Mouse (Mus musculus): ENCODE results near the gene Ranbp9. TPM values are rescaled to one million over a fixed set of nuclear protein-coding genes. Genes with fewer than 3 reads are reported as not detected.
"Not testable (repeated sequence)": the region's sequence is repeated elsewhere in the genome, so short reads cannot be mapped to it uniquely, and the experiment has no call there.

Gene Ranbp9
- total RNA-seq, 2 experiments from 2014 or later = 46.3 to 54.3 TPM

- no peak for DNase-seq (ENCODE audit: low spot score in 2 of 2)
These were observed 16.7 kb upstream of the Ranbp9 start for GRCm38 (mm10) chr13:43497769-43498168.

DNA sequence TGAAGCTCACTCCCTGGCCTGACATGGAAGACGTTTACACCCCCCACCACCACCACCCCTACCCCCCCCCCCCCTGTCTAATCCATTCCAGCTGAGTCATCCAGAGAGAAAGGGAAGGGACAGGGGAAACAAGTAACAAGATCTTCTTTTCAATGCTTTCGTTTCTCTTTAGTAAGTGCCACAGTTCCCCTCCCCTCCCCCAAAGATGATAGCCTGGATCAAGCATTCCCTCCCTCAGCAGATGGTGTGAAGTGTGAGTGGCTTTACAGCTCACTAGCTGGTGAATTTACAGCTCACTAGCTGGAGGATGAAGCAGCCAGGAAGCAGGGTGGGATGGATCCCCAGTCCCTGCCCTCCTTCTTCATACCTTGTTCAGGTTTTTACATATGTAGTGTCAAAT is 15.6 kb upstream of the Ranbp9 start:
- DNase-seq (ENCODE audit: low spot score in 2 of 2) = no peak

DNA sequence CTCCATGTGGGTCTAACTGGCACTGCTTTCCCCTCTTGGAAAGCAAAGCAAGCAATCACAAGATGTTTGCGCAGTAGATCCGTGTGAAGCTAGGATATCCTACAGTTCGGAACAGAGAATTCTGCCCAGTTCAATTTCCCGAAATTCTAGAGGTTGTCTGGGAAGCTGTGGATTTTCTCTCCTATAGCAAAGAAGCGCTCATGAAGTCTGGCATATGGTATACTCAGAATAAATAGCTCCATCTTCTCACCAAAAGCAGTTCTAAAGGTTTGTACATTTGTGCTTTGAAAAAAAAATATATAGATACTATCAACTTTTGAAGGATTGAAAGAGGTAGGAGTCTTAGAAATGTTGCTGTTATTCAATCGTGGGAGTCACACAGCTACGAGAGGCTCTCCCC is 14.6 kb upstream of the Ranbp9 start:
- no peak for DNase-seq (ENCODE audit: low spot score in 2 of 2)

DNA sequence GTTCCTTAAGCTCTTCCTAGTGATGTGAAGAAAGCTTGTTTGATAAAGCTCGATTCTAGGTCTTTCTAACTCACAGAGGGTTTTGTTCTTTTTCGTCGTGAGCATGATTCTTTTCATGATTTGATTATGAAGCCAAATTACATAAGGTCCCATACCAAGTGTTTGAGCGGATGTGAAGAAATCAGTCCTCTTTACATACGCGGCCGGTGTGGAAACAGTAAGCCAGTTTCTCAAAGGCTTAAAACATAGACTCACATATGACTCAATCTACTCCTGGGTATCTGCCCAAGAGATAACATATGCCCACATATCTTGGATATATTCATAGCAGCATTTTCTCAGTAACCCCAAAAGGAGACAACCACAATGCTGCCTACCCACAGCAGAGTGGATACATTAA is 12.6 kb upstream of the Ranbp9 start:
- DNase-seq (ENCODE audit: low spot score in 2 of 2) = no peak

DNA sequence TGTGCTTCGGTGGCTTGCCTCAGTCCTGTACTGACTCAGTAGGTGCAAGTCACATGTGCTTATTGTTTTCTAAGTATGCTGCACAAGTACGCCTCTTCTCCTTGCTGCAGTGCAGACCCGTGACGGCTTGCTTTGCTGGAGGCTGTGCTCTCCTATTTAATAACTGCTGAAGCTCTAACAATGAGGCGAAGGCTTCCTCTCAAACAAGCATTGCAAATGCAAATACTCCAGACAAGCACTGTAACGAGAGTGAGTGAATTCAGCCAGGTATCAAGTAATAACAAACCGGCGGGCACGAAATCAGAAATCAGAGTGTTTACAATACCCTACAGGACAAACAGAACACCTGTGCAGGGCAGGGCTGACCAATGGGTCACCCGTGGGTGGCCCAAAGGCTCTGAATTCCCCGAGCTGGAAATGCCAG is 12.0 kb upstream of the Ranbp9 start:
- DNase-seq (ENCODE audit: low spot score in 2 of 2) = no peak

DNA sequence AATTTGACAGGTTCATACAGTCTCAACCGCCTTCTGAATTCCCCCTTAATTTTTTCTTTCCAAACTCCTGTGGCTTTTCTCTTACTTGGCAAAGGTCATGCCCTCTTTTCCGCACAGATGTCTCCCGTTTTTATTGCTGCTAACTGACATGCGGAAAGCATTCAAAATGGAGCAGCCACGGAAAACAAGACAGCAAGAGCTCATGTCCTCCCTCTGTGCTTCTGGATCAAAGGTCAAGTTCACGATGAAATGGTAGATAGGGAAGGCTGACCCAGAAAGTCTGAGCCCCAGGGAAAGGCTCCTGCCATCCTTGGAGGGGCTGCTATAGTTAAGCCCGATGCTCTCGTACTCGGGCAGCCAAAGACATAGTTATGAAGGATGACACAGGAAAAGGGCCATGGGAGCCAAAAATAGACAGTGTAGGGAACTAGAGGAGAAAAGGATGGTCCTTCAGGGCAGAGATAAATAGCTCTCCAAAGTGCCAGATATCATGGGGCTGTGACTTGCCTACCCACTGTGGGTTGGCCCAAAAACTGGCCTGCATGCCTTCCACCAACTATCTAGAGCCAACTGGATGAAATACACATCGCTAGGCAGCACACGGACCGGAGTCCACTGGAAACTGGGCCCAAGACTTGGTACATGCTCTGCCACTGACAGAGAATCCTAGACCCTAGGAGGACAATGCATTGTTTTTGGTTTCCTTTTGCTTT is 5.6 kb upstream of the Ranbp9 start:
- DNase-seq (ENCODE audit: low spot score in 2 of 2) = no peak

- no peak for DNase-seq (ENCODE audit: low spot score in 2 of 2)
These were observed 4.3 kb upstream of the Ranbp9 start for GRCm38 (mm10) chr13:43485278-43485976.

DNA sequence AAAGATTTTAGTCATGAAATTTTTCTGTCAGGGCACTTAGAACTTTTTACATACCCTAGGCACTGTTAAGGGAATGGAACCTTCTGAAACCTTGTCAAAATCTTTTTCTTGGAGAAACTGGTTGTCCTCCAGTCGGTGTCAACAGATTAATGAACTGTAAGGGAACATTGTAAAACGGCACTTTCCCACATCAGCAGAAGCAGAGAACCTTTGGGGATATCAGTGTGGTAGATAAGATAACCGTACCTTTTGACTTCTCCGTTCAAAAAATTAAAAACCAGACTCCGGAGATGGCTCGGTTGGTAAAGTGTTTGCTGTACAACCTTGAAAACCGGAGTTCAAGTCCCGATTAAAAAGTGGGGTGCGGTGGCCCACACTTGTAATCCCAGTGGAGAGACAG is 1.7 kb upstream of the Ranbp9 start:
- no peak for DNase-seq (ENCODE audit: low spot score in 2 of 2)

- no peak for DNase-seq (ENCODE audit: low spot score in 2 of 2)
These were observed 770 bp upstream of the Ranbp9 start for GRCm38 (mm10) chr13:43481859-43482245.

- DNase-seq (ENCODE audit: low spot score in 2 of 2) = no peak
These were observed 506 bp downstream of the Ranbp9 start for GRCm38 (mm10) chr13:43480595-43480956.

DNA sequence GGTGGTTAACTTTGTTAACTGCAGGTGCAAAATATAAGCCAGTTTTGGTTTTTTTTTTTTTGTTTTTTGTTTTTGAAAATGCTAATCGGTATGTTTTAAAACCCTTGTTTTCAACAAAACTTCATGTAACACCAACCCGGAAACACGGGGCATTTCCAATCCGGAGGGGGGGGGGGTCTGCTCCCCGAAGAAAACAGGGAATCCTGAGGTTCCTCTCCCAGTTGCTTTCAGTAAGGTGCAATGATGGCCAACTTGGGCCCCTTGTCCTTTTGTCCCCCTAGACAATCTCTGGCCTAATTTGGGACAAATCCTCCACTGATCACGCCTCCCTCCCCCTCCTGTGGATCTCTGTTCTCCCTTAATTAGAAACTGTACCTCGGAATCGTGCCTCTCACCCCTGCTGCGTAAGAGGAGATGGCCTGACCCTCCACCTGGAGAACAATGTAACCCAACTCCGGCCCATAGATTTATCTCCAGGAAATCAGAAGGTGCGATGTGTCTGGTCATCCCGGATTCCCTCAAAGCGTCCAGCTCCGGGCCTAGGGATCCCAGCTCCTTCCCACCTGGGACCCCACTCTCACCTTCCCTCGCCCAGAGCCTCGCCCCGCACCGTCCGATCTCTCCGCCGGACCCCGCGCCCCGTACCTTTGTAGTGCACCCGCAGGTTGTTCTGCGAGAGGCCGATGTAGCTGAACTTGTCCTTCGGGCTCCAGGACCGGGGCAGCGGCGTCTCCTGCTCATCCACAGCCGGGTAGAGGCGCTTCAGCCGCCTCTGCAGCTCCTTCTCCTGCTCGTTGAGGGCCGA is 1.1 kb downstream of the Ranbp9 start:
- DNase-seq (ENCODE audit: low spot score in 2 of 2) = peak; percentile 31 to 47

DNA sequence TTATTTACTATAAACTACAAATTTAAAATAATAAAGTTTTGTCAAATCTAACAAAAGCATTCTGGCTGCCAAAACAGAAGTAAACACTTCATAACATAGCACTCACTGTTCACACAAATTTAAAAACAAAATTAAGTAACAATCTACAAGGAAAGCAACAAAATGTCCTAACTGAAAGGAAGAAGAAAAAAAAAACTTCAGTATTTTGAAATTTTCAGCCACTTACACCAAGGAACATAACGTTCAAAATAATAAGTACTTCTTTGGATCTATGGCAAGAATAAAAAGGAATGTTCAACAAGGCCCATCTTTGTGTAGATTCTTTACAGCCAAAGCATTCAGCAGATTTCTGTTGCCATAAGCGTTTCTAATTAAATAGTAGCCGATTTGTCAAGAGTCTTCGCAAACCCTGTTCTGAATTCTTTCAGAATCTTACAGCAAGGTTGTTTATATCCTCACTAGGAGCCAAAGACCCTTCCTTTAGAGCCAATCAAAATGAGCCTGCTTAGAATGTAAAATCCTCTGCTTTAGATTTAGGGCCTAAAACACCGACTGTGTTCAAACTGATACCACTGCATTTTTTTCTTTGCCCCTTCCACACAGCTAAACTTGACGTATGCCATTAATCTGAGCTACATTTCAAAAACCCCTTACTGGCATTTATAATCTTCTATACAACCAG is 1.9 kb downstream of the Ranbp9 start:
- DNase-seq (ENCODE audit: low spot score in 2 of 2) = no peak

DNA sequence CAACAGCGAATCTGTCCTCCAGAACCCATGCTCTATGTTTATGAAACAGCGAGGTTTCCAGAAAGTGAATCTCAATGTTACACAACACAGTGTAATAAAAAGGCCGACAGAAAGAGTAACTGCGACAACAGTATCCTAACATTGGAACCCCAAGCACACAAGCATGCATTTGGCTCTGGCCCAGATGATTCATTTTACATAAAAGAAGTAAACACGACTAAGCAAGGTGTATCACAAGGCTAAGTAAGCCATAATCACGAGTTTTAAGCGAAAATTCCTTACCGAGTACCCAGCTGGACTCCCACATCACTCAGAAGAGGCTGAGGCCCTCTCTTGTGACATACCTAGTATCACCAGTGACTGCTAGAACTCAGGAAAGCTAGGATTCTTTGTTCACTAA is 2.5 kb downstream of the Ranbp9 start:
- no peak for DNase-seq (ENCODE audit: low spot score in 2 of 2)

DNA sequence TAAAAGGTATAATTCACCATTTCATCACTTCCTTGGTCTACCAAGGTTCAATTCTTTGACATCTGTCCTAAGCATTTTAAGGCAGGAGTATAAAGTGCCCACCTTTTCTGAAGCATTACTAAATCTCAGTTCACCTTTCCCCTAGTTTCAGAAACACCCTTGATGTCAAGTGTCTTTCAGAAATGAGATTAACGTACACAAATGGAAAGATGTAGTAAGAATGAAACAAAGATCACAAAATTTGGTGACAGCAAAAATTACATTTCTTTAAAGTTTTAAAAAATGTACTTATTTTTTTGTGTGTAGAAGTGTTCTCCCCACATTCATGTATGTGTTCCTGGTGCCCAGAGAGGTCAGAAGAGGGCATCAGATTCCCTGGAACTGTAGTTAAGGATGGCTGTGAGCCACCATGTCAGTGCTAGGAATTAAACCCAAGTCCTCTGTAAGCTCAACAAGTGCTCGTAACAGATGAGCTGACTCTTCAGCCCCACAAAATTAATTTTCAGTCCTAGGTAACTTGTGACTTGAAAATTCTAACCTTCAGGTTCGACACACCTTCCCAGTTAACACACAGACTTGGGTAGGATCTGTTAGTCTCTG is 3.9 kb downstream of the Ranbp9 start:
- DNase-seq (ENCODE audit: low spot score in 2 of 2) = no peak

GRCm38 (mm10) chr13:43476226-43476625 is 4.9 kb downstream of the Ranbp9 start:
- no peak for DNase-seq (ENCODE audit: low spot score in 2 of 2)

- DNase-seq (ENCODE audit: low spot score in 2 of 2) = no peak
These were observed 6.4 kb downstream of the Ranbp9 start for GRCm38 (mm10) chr13:43474722-43475121.

- not testable (repeated sequence) for DNase-seq (ENCODE audit: low spot score in 2 of 2)
These were observed 9.2 kb downstream of the Ranbp9 start for GRCm38 (mm10) chr13:43471861-43472260.

DNA sequence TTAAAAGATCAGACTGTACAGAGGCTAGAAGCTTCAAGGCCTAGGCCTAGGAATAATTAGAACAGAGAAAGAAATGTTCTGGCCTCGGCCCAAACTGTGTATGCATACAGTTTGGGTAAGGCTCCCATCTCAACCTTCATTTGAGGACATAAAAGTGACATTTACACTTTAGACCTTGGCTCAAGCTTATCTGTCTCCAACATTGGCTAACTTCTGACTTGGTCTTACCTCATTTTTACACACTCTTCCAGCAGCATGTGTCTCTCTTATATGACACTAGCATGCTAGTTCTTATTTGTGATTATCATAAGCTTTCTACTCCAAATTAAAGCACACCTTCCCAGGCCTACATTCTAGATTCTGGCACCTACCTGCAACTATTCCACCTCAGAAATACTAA is 11.5 kb downstream of the Ranbp9 start:
- DNase-seq (ENCODE audit: low spot score in 2 of 2) = no peak

- no peak for DNase-seq (ENCODE audit: low spot score in 2 of 2)
These were observed 16.5 kb downstream of the Ranbp9 start for GRCm38 (mm10) chr13:43464605-43465004.

DNA sequence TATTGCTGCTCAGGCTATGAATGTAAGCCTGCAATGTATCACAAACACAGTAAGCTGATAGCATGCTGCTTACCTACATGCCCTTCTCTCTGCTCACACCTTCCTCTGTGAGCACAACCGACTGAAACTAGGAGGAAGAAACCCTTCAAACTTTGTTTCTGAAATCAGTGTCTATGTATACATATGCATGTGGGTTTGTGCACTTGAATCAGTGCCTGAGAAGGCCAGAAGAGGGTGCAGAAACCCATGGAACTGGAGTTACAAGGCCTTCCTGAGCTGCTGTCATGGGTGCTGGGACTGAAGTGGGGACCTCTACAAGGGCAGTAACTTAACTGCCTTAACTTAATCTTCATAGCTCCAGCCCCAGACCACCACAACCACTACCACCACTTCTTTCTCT is 23.9 kb downstream of the Ranbp9 start:
- no peak for DNase-seq (ENCODE audit: low spot score in 2 of 2)

DNA sequence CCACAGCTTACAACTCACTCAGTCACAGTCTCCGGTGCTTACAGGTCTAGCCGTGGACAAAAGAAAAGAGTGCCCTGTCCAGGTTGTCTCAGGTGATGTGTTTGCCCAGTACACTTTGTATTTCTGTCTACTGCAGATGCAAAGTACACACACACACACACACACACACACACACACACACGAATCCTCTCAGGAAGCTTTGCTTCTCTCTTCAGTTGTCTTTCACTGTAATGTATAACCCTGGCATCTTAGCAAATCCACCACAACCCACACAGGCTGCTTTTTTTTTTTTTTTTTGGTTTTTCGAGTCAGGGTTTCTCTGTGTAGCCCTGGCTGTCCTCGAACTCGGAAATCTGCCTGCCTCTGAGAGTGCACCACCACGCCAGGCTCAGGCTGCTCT is 26.7 kb downstream of the Ranbp9 start:
- DNase-seq (ENCODE audit: low spot score in 2 of 2) = no peak
